Mouse (Mus musculus) layer of hippocampus, adult 2 months (tissue): ENCODE measurements around the gene AC124502.3. TPM values are rescaled to one million over a fixed set of nuclear protein-coding genes. Genes with fewer than 3 reads are reported as not detected.
"Not testable (repeated sequence)": the region's sequence is repeated elsewhere in the genome, so short reads cannot be mapped to it uniquely, and the experiment has no call there.

Experiments
- DNase-seq, 2 experiments: peaks; one replicate each; pipeline ENCODE4 v3.0.0; 2022; ENCODE audit warnings: low spot score in 2 of 2
- H3K27ac ChIP-seq: fragments of 200-600 bp; 2 replicates; pipeline ENCODE4 v1.8.1; 2022
- H3K4me3 ChIP-seq: fragments of 200-600 bp; 2 replicates; pipeline ENCODE4 v1.8.1; 2022; ENCODE audit warnings: mild to moderate bottlenecking
- CTCF ChIP-seq: fragments of 200-600 bp; conservative IDR thresholded peaks from 2 replicates; pipeline ENCODE4 v1.8.1; 2022; ENCODE audit warnings: antibody characterized with exemption, mild to moderate bottlenecking, moderate library complexity
- total RNA-seq, 2 experiments: library from RNA; stranded (reverse); gene quantifications; 2 replicates each; pipeline ENCODE4 v1.2.3; 2021

The AC124502.3 gene
- total RNA-seq, 2 experiments from 2014 or later: 4.1 to 7.6 TPM

- peak overlapping the region; percentile 89 for H3K4me3 ChIP-seq
- TF ChIP-seq CTCF: no peak
- no peak for DNase-seq
- peak overlapping the region; percentile 99 for H3K27ac ChIP-seq
These were observed 46.1 kb downstream of the AC124502.3 start for GRCm38 (mm10) chr19:5084834-5085144.

GRCm38 (mm10) chr19:5085145-5085863 is 46.6 kb downstream of the AC124502.3 start, which contains the start of gene Tmem151a:
Tmem151a (minus strand) TSS chr19:5085531.
- no peak for DNase-seq

GRCm38 (mm10) chr19:5086533-5086932 is 47.8 kb downstream of the AC124502.3 start:
- DNase-seq, H3K4me3 ChIP-seq: not testable (repeated sequence)
- TF ChIP-seq CTCF: peak; percentile 74
- peak overlapping the region; percentile 99 for H3K27ac ChIP-seq

More at GRCm38 (mm10) chr19:5085145-5085863, 46.6 kb downstream of the AC124502.3 start, which contains the start of gene Tmem151a:
- no peak for TF ChIP-seq CTCF
- peak within 1 kb of the TSS; percentile 99 for H3K27ac ChIP-seq
- H3K4me3 ChIP-seq: peak within 1 kb of the TSS; percentile 89

GRCm38 (mm10) chr19:5087884-5088728 is 49.4 kb downstream of the AC124502.3 start, which contains the start of gene Yif1a:
Yif1a (plus strand) TSS chr19:5088538.
- Histone ChIP-seq H3K4me3 (peak within 1 kb of the TSS; percentile 93), H3K27ac (peak within 1 kb of the TSS; percentile 91)
- peak; percentile 90 to 98 for DNase-seq
- peak; percentile 65 for TF ChIP-seq CTCF

- DNase-seq: no peak
- Histone ChIP-seq H3K27ac (no peak overlapping the region), H3K4me3 (no peak overlapping the region; the same call in 1 of the 2 replicates)
- TF ChIP-seq CTCF: no peak
These were observed 50.6 kb downstream of the AC124502.3 start for GRCm38 (mm10) chr19:5089324-5089723.

GRCm38 (mm10) chr19:5092083-5092482 is 53.4 kb downstream of the AC124502.3 start:
- Histone ChIP-seq H3K27ac (peak overlapping the region; percentile 97; the same call in 1 of the 2 replicates), H3K4me3 (no peak overlapping the region)
- no peak for TF ChIP-seq CTCF
- DNase-seq: no peak

- TF ChIP-seq CTCF: no peak
- Histone ChIP-seq H3K27ac (peak overlapping the region; percentile 97), H3K4me3 (peak overlapping the region; percentile 71)
- no peak for DNase-seq
These were observed 55.0 kb downstream of the AC124502.3 start for GRCm38 (mm10) chr19:5093481-5094242.

- peak; percentile 98 to 100 for DNase-seq
- peak overlapping the region; percentile 71 for H3K4me3 ChIP-seq
- peak; percentile 96 for TF ChIP-seq CTCF
- H3K27ac ChIP-seq: peak overlapping the region; percentile 97
These were observed 55.5 kb downstream of the AC124502.3 start for GRCm38 (mm10) chr19:5094243-5094632.

- DNase-seq: no peak
- Histone ChIP-seq H3K4me3 (peak overlapping the region; percentile 71), H3K27ac (peak overlapping the region; percentile 97)
- TF ChIP-seq CTCF: no peak
These were observed 56.2 kb downstream of the AC124502.3 start for GRCm38 (mm10) chr19:5094746-5095417.

- Histone ChIP-seq H3K4me3 (peak overlapping the region; percentile 71), H3K27ac (peak overlapping the region; percentile 97)
- DNase-seq: peak; percentile 73 to 77
- TF ChIP-seq CTCF: 0 out of 2 replicates have a peak, but pooled peaks have one; percentile 4
These were observed 57.3 kb downstream of the AC124502.3 start for GRCm38 (mm10) chr19:5095887-5096474.

GRCm38 (mm10) chr19:5097521-5098362 is 59.1 kb downstream of the AC124502.3 start:
- no peak for DNase-seq
- no peak for TF ChIP-seq CTCF

More at GRCm38 (mm10) chr19:5097521-5098362, 59.1 kb downstream of the AC124502.3 start:
- H3K4me3 ChIP-seq: peak overlapping the region; percentile 71
- peak overlapping the region; percentile 97 for H3K27ac ChIP-seq
